Mouse (Mus musculus): ENCODE data around the gene Apela.

Apela gene

GRCm38 (mm10) chr8:65037117-65037533 is at the start of gene Apela:
Gene Apela (minus strand): TSS chr8:65037336.
- DNase-seq (ENCODE audit: low spot score) = no peak

GRCm38 (mm10) chr8:65085680-65086079 is 48.5 kb upstream of the Apela start:
- DNase-seq (ENCODE audit: low spot score) = no peak

- DNase-seq (ENCODE audit: low spot score) = no peak
Measured at GRCm38 (mm10) chr8:65080731-65081130, 43.6 kb upstream of the Apela start.

GRCm38 (mm10) chr8:65074733-65075132 is 37.6 kb upstream of the Apela start, which contains the start of gene Gm10663:
Gene Gm10663 (plus strand): TSS chr8:65075033.
- DNase-seq (ENCODE audit: low spot score) = no peak

GRCm38 (mm10) chr8:65070996-65071395 is 33.9 kb upstream of the Apela start:
- no peak for DNase-seq (ENCODE audit: low spot score)

GRCm38 (mm10) chr8:65068473-65068819 is 31.3 kb upstream of the Apela start:
- DNase-seq (ENCODE audit: low spot score) = no peak

GRCm38 (mm10) chr8:65067694-65068472 is 30.7 kb upstream of the Apela start:
- DNase-seq (ENCODE audit: low spot score) = no peak

GRCm38 (mm10) chr8:65067031-65067430 is 29.9 kb upstream of the Apela start:
- no peak for DNase-seq (ENCODE audit: low spot score)

- DNase-seq (ENCODE audit: low spot score) = no peak
Measured at GRCm38 (mm10) chr8:65065622-65066021, 28.5 kb upstream of the Apela start.

GRCm38 (mm10) chr8:65064071-65064470 is 26.9 kb upstream of the Apela start:
- no peak for DNase-seq (ENCODE audit: low spot score)

GRCm38 (mm10) chr8:65062195-65062594 is 25.1 kb upstream of the Apela start:
- DNase-seq (ENCODE audit: low spot score) = no peak

GRCm38 (mm10) chr8:65056722-65057121 is 19.6 kb upstream of the Apela start:
- DNase-seq (ENCODE audit: low spot score) = no peak

GRCm38 (mm10) chr8:65053968-65054367 is 16.8 kb upstream of the Apela start:
- no peak for DNase-seq (ENCODE audit: low spot score)

GRCm38 (mm10) chr8:65053554-65053953 is 16.4 kb upstream of the Apela start:
- no peak for DNase-seq (ENCODE audit: low spot score)

- no peak for DNase-seq (ENCODE audit: low spot score)
Measured at GRCm38 (mm10) chr8:65047801-65048200, 10.7 kb upstream of the Apela start.

- no peak for DNase-seq (ENCODE audit: low spot score)
Measured at GRCm38 (mm10) chr8:65047193-65047592, 10.1 kb upstream of the Apela start.

- no peak for DNase-seq (ENCODE audit: low spot score)
Measured at GRCm38 (mm10) chr8:65046565-65046964, 9.4 kb upstream of the Apela start.

GRCm38 (mm10) chr8:65034136-65034535 is 3.0 kb downstream of the Apela start:
- no peak for DNase-seq (ENCODE audit: low spot score)

GRCm38 (mm10) chr8:65033056-65033455 is 4.1 kb downstream of the Apela start:
- no peak for DNase-seq (ENCODE audit: low spot score)

- no peak for DNase-seq (ENCODE audit: low spot score)
Measured at GRCm38 (mm10) chr8:65032107-65032506, 5.0 kb downstream of the Apela start.

- DNase-seq (ENCODE audit: low spot score) = no peak
Measured at GRCm38 (mm10) chr8:65030735-65031485, 6.2 kb downstream of the Apela start.

GRCm38 (mm10) chr8:65029776-65030175 is 7.4 kb downstream of the Apela start:
- no peak for DNase-seq (ENCODE audit: low spot score)

GRCm38 (mm10) chr8:65028959-65029686 is 8.0 kb downstream of the Apela start:
- no peak for DNase-seq (ENCODE audit: low spot score)

Data from urinary bladder, postnatal 25 days (tissue).